Comparison of ENCODE assay signal across 13 mouse cellular contexts in genomic region chr4:133101751-133102150, GRCm38 (mm10). TPM values are rescaled to one million over a fixed set of nuclear protein-coding genes. Genes with fewer than 3 reads are reported as not detected.
DNase-seq lines count a peak whose midpoint lies in the region; ATAC-seq and TF ChIP-seq lines count a peak whose summit lies in the region.
"Had no signal": no experiment of that assay in that cellular context is flagged by ENCODE, and none has a peak within 500 bp of the region (broad histone marks: within the 10 kb centered on the region; RNA-seq: fewer than 3 reads in every experiment).

No protein-coding gene starts in this region.

- H3K4me1 ChIP-seq in heart, embryonic 15.5 days (replicated peaks): peaks cover 20% of the 10 kb centered on the region
- peaks cover 18% of the 10 kb centered on the region for H3K4me1 ChIP-seq in lung, embryonic 16.5 days (replicated peaks; ENCODE audit: control insufficient read depth, insufficient read depth, low read length)
- H3K4me1 ChIP-seq in midbrain, postnatal 0 days (ENCODE audit: insufficient read depth, low read length): no peaks in the 10 kb centered on the region
- H3K4me1 ChIP-seq in liver, postnatal 0 days (ENCODE audit: insufficient read depth): peaks cover 11% of the 10 kb centered on the region

- WGBS in heart, embryonic 15.5 days: 71% methylated on average over 9 of the region's 9 CpGs
- WGBS in lung, embryonic 16.5 days: 61% methylated on average over 9 of the region's 9 CpGs
- 81% methylated on average over 9 of the region's 9 CpGs for WGBS in midbrain, postnatal 0 days
- WGBS in liver, postnatal 0 days (ENCODE audit: insufficient replicate concordance): 79% methylated on average over 9 of the region's 9 CpGs

- no peak overlapping the region for H3K9ac ChIP-seq in heart, embryonic 15.5 days
- no peak overlapping the region for H3K9ac ChIP-seq in lung, embryonic 16.5 days (ENCODE audit: low read length)
- no peak overlapping the region for H3K9ac ChIP-seq in midbrain, postnatal 0 days (replicated peaks; ENCODE audit: low read length, poor library complexity, severe bottlenecking)
- H3K9ac ChIP-seq in liver, postnatal 0 days (replicated peaks): no peak overlapping the region

- ATAC-seq in heart, embryonic 15.5 days (replicated peaks; ENCODE audit: insufficient number of reproducible peaks, insufficient read depth, low FRiP score, low read depth): no peak
- ATAC-seq in lung, embryonic 16.5 days (ENCODE audit: low read depth): no peak
- no peak for ATAC-seq in midbrain, postnatal 0 days (ENCODE audit: low FRiP score)
- ATAC-seq in liver, postnatal 0 days: no peak
- ATAC-seq: inflammation-experienced regulatory T-cells, adult 6 months; Patski had no signal

- DNase-seq in adrenal gland, postnatal 14 days: peak; percentile 3
- DNase-seq in adrenal gland, adult 8-10 months: no peak
- no peak for DNase-seq in heart, adult 11 months
- DNase-seq in lung, postnatal 10 days: no peak
- DNase-seq in midbrain, postnatal 0 days (ENCODE audit: low spot score): no peak
- no peak for DNase-seq in liver, postnatal 0 days

- H3K27ac ChIP-seq in heart, embryonic 15.5 days: no peak overlapping the region
- H3K27ac ChIP-seq in lung, embryonic 16.5 days (ENCODE audit: low read length): 0 out of 2 replicates have a peak overlapping the region, but pooled peaks have one; percentile 25
- H3K27ac ChIP-seq in midbrain, postnatal 0 days (ENCODE audit: low read depth, low read length): no peak overlapping the region
- H3K27ac ChIP-seq in liver, postnatal 0 days (ENCODE audit: low read depth): no peak overlapping the region
- H3K27ac ChIP-seq: embryonic facial prominence, embryonic 10.5 days had no signal

- no peak for TF ChIP-seq EP300 in liver, postnatal 0 days (IDR thresholded peaks at IDR 0.05; ENCODE audit: low read depth)

- no peak for TF ChIP-seq CTCF in midbrain, postnatal 0 days (IDR thresholded peaks at IDR 0.05)
- no peak for TF ChIP-seq CTCF in liver, postnatal 0 days (IDR thresholded peaks at IDR 0.05; ENCODE audit: low read depth)

- H3K9me3 ChIP-seq in heart, embryonic 15.5 days (replicated peaks): no peaks in the 10 kb centered on the region
- no peaks in the 10 kb centered on the region for H3K9me3 ChIP-seq in lung, embryonic 16.5 days (ENCODE audit: control insufficient read depth, low read length)
- H3K9me3 ChIP-seq in midbrain, postnatal 0 days (ENCODE audit: low read length): no peaks in the 10 kb centered on the region
- no peaks in the 10 kb centered on the region for H3K9me3 ChIP-seq in liver, postnatal 0 days (ENCODE audit: low read length)
- H3K9me3 ChIP-seq: embryonic facial prominence, embryonic 10.5 days had no signal

- H3K4me3 ChIP-seq in heart, embryonic 15.5 days: no peak overlapping the region
- no peak overlapping the region for H3K4me3 ChIP-seq in lung, embryonic 16.5 days (ENCODE audit: low read length)
- H3K4me3 ChIP-seq in midbrain, postnatal 0 days (ENCODE audit: low read depth, low read length): no peak overlapping the region
- no peak overlapping the region for H3K4me3 ChIP-seq in liver, postnatal 0 days (ENCODE audit: low read depth, low read length)
- H3K4me3 ChIP-seq: embryonic facial prominence, embryonic 10.5 days had no signal

- H3K27me3 ChIP-seq in heart, embryonic 15.5 days: no peaks in the 10 kb centered on the region
- H3K27me3 ChIP-seq in lung, embryonic 16.5 days (ENCODE audit: control insufficient read depth, insufficient read depth, low read depth, low read length): no peaks in the 10 kb centered on the region
- H3K27me3 ChIP-seq in midbrain, postnatal 0 days (ENCODE audit: insufficient read depth, low read length): no peaks in the 10 kb centered on the region
- H3K27me3 ChIP-seq in liver, postnatal 0 days (ENCODE audit: insufficient read depth, low read length): no peaks in the 10 kb centered on the region
- H3K27me3 ChIP-seq: CH12.LX, Patski had no signal

- no peaks in the 10 kb centered on the region for H3K36me3 ChIP-seq in heart, embryonic 15.5 days
- no peaks in the 10 kb centered on the region for H3K36me3 ChIP-seq in lung, embryonic 16.5 days (ENCODE audit: control insufficient read depth, insufficient read depth, low read length)
- H3K36me3 ChIP-seq in midbrain, postnatal 0 days (ENCODE audit: insufficient read depth, low read length): no peaks in the 10 kb centered on the region
- H3K36me3 ChIP-seq in liver, postnatal 0 days (replicated peaks; ENCODE audit: insufficient read depth, low read length): no peaks in the 10 kb centered on the region
- H3K36me3 ChIP-seq: embryonic facial prominence, embryonic 10.5 days had no signal

- H3K4me2 ChIP-seq in heart, embryonic 15.5 days: 0 out of 2 replicates have a peak overlapping the region, but pooled peaks have one; percentile 13
- no peak overlapping the region for H3K4me2 ChIP-seq in lung, embryonic 16.5 days (ENCODE audit: low read depth, low read length)
- peak overlapping the region; percentile 22; the same call in 1 of the 2 replicates for H3K4me2 ChIP-seq in midbrain, postnatal 0 days (ENCODE audit: low read depth, low read length, poor library complexity, severe bottlenecking)
- H3K4me2 ChIP-seq in liver, postnatal 0 days (ENCODE audit: low read depth, low read length): no peak overlapping the region
- H3K4me2 ChIP-seq: liver, embryonic 11.5 days had no signal

RNA-seq across cellular contexts. Expression of gene Wasf2, which starts 28.6 kb away (rescaled TPM):
- 117 and 150 TPM in 2 replicates for total RNA-seq in adrenal gland, postnatal 14 days (2021)
- total RNA-seq in adrenal gland, adult 8-10 months (2022): 100 to 1,000 TPM; 105 to 158 (median 133) TPM
- 67.3 and 72.8 TPM in 2 replicates for polyA plus RNA-seq in heart, embryonic 15.5 days (2015; fragmentation: Nextera tagmentation; extraction: Ambion mirVana)
- polyA plus RNA-seq in lung, embryonic 16.5 days (2015; fragmentation: Nextera tagmentation; extraction: Ambion mirVana): 140 and 144 TPM in 2 replicates
- total RNA-seq in midbrain, postnatal 0 days (2014; rRNA removed): 18.3 and 19.6 TPM in 2 replicates
- polyA plus RNA-seq in midbrain, postnatal 0 days (2015; fragmentation: Nextera tagmentation; extraction: Ambion mirVana): 19.1 and 26.0 TPM in 2 replicates
- 35.8 and 43.1 TPM in 2 replicates for polyA plus RNA-seq in liver, postnatal 0 days (2015; fragmentation: Nextera tagmentation; extraction: Ambion mirVana)

Comparison
In these comparisons a context has a peak if more than half of its experiments do, and no peak if none do; other contexts are left out.
1. H3K4me2 ChIP-seq: peak in heart, embryonic 15.5 days (single experiment) and midbrain, postnatal 0 days (single experiment); none in lung, embryonic 16.5 days (single experiment) and liver, postnatal 0 days (single experiment).